Mouse (Mus musculus) midbrain, embryonic 13.5 days (tissue): ENCODE measurements at regions not wholly inside any gene's neighbourhood (a gene's known extent, or its start where the extent isn't known, plus 50 kb on each side); places are given as distances from the start of the nearest gene placed in this dataset.
"Not testable (repeated sequence)": the region's sequence is repeated elsewhere in the genome, so short reads cannot be mapped to it uniquely, and the experiment has no call there.

Experiments used
- ATAC-seq: fragments of 200-750 bp; cut with Nextera tagmentation; 2 replicates; pipeline ENCODE4 v1.8.0; 2017; ENCODE audit warnings: mild to moderate bottlenecking, moderate TSS enrichment, moderate library complexity
- H3K27ac ChIP-seq: fragments of 300-500 bp; sonication (generic); 2 replicates; pipeline ENCODE4 v1.5.1; 2015; ENCODE audit warnings: inconsistent platforms, mild to moderate bottlenecking, moderate library complexity
- H3K27me3 ChIP-seq: fragments of 300-500 bp; sonication (generic); 2 replicates; pipeline ENCODE4 v1.6.1; 2015; ENCODE audit warnings: mild to moderate bottlenecking, inconsistent platforms
- H3K36me3 ChIP-seq: fragments of 300-500 bp; sonication (generic); 2 replicates; pipeline ENCODE4 v1.6.1; 2015; ENCODE audit warnings: mild to moderate bottlenecking, inconsistent platforms
- H3K4me1 ChIP-seq: fragments of 300-500 bp; sonication (generic); replicated peaks from 2 replicates; pipeline ENCODE4 v1.6.1; 2015; ENCODE audit warnings: inconsistent platforms
- H3K4me2 ChIP-seq: fragments of 300-500 bp; sonication (generic); replicated peaks from 2 replicates; pipeline ENCODE4 v1.6.1; 2015; ENCODE audit warnings: moderate library complexity, mild to moderate bottlenecking, inconsistent platforms
- H3K4me3 ChIP-seq: fragments of 300-500 bp; sonication (generic); replicated peaks from 2 replicates; pipeline ENCODE4 v1.5.1; 2015; ENCODE audit warnings: mild to moderate bottlenecking, inconsistent platforms
- H3K9ac ChIP-seq: fragments of 300-500 bp; sonication (generic); replicated peaks from 2 replicates; pipeline ENCODE4 v1.6.1; 2015; ENCODE audit warnings: mild to moderate bottlenecking, inconsistent platforms
- H3K9me3 ChIP-seq: fragments of 300-500 bp; sonication (generic); 2 replicates; pipeline ENCODE4 v1.6.1; 2016; ENCODE audit warnings: mild to moderate bottlenecking, inconsistent platforms
- WGBS: fragments of 180-500 bp; shearing (Covaris S2); methylation state at CpG from one replicate; pipeline ENCODE4 v1.1.7; 2015; 5-methylcytosine and 5-hydroxymethylcytosine counted together

- Histone ChIP-seq H3K27me3 (no peaks in the 10 kb centered on the region), H3K4me3 (no peak overlapping the region), H3K9me3 (no peaks in the 10 kb centered on the region), H3K4me1 (peaks cover 38% of the 10 kb centered on the region), H3K27ac (no peak overlapping the region), H3K9ac (no peak overlapping the region), H3K36me3 (no peaks in the 10 kb centered on the region), H3K4me2 (no peak overlapping the region)
- no peak for ATAC-seq
- 69% methylated on average over 7 of the region's 7 CpGs for WGBS
These were observed 262.7 kb downstream of the Prex1 start for GRCm38 (mm10) chr2:166450964-166451363.

DNA sequence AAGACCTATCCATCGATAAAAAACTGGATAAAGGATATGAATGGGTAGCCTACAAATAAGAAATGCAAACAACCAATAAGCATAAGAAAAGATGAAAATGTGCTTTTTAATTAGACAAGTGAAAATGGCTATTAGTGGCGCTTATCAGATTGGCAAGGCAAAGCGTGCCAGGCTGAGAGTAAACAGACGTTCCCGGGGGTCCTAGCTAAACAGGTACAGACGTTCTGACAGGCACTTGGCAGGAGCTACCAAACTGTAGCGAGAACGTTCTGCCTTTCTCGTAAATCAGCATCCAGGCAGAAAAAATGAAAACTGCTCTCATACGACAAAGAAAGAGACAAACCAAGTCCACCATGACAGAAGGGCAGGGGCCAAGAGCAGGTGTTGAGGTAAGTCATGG, 263.3 kb downstream of the Prex1 start:
- WGBS: 74% methylated on average over 10 of the region's 10 CpGs
- H3K4me1 ChIP-seq: peaks cover 43% of the 10 kb centered on the region
- H3K27me3 ChIP-seq: no peaks in the 10 kb centered on the region
- no peak for ATAC-seq
- H3K4me2 ChIP-seq: no peak overlapping the region
- no peak overlapping the region for H3K9ac ChIP-seq
- no peaks in the 10 kb centered on the region for H3K9me3 ChIP-seq
- H3K27ac ChIP-seq: peak overlapping the region; percentile 41; the same call in 1 of the 2 replicates
- no peaks in the 10 kb centered on the region for H3K36me3 ChIP-seq
- H3K4me3 ChIP-seq: no peak overlapping the region

DNA sequence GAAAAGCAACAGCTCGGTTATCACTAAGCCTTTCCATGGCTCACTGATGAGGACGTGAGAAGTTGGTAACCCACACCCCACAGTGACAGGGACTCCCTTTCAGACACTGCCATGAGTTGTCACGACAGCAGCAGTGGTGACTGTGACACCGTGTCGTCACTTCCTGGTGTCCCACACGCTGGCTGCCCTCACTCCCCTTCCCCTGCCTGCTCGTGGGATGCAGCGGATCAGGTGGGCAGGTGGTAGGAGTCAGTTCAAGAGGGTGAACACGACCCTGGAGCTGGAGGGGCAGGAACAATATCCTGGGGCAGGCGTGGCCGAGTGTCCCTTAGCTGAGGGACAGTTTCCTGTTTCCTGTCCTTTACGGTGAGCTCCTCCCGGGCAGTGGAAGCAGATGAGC, 264.9 kb downstream of the Prex1 start:
- peaks cover 48% of the 10 kb centered on the region for H3K4me1 ChIP-seq
- no peak overlapping the region for H3K27ac ChIP-seq
- WGBS: 70% methylated on average over 13 of the region's 13 CpGs

DNA sequence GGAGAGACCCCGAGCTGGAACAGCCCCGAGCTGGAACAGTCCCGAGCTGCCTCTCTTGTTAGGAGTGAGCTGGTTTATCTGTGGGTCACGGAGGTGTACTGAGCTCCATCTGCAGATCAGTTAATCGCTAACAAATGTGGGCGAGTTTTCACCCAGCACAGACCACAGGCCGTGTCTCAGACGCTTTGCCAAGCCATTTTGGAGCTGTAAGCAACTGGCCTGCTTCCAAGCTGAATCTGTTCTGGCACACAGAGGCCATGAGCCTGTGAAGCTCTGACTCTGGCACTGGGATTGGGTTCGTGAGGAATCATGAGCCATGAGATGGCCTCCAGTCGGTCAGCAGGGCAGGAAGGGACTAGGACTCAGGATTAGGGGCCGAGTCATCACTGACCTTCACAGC, 265.5 kb downstream of the Prex1 start:
- no peak overlapping the region for H3K4me2 ChIP-seq
- no peak overlapping the region for H3K9ac ChIP-seq
- 0 out of 2 replicates have a peak, but pooled peaks cover 3% of the 10 kb centered on the region for H3K27me3 ChIP-seq
- no peak overlapping the region for H3K4me3 ChIP-seq
- no peak for ATAC-seq
- peaks cover 53% of the 10 kb centered on the region for H3K4me1 ChIP-seq
- 67% methylated on average over 11 of the region's 11 CpGs for WGBS
- H3K27ac ChIP-seq: 0 out of 2 replicates have a peak overlapping the region, but pooled peaks have one; percentile 9
- no peaks in the 10 kb centered on the region for H3K9me3 ChIP-seq
- no peaks in the 10 kb centered on the region for H3K36me3 ChIP-seq

More for the DNA sequence above, 264.9 kb downstream of the Prex1 start:
- Histone ChIP-seq H3K4me3 (no peak overlapping the region), H3K27me3 (0 out of 2 replicates have a peak, but pooled peaks cover 3% of the 10 kb centered on the region), H3K4me2 (no peak overlapping the region), H3K9ac (no peak overlapping the region), H3K9me3 (no peaks in the 10 kb centered on the region), H3K36me3 (no peaks in the 10 kb centered on the region)
- no peak for ATAC-seq

DNA sequence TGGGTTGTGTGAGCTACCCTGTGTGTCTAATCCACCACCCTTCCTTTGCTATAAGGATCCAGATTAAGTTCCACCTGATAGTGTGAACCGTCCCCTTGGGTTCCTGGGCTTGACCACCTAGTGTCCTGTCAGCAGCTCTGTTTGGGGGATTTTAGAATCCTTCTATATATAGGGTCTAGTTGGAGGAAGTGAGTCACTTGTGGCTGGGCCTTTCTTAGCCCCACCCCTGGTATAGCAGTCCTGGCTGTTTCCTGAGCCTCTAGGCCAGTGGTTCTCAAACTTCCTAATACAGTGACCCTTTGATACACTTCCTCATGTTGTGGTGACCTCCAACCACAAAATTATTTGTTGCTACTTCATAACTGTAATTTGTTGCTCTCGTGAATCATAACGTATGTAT, 267.1 kb downstream of the Prex1 start:
- Histone ChIP-seq H3K4me3 (no peak overlapping the region), H3K27ac (no peak overlapping the region), H3K27me3 (0 out of 2 replicates have a peak, but pooled peaks cover 3% of the 10 kb centered on the region), H3K36me3 (no peaks in the 10 kb centered on the region), H3K9me3 (no peaks in the 10 kb centered on the region), H3K4me2 (no peak overlapping the region), H3K4me1 (peaks cover 58% of the 10 kb centered on the region), H3K9ac (no peak overlapping the region)
- no peak for ATAC-seq
- WGBS: 91% methylated on average over 3 of the region's 3 CpGs

DNA sequence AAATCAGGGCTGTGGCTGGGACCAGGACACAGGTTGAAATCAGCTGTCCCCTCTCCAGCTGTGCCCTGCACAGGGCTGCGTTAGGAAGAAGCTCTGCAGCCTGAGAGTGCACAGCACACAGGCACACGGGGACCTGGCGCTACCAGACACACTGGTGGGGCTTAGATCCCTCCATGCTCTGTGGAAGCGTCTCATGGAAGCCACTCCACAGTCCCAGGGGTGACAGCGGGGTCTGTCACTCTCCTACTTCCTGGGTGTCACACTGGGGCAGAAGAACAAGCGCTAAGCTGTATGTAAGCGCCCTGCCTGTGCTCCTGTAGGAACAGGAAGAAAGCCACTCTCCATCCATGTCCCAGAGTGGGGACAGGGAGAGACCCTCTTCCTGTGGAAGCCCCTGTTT, 267.8 kb downstream of the Prex1 start:
- peaks cover 56% of the 10 kb centered on the region for H3K4me1 ChIP-seq
- not testable (repeated sequence) for H3K9ac ChIP-seq
- 0 out of 2 replicates have a peak, but pooled peaks have one; percentile 32 for ATAC-seq

DNA sequence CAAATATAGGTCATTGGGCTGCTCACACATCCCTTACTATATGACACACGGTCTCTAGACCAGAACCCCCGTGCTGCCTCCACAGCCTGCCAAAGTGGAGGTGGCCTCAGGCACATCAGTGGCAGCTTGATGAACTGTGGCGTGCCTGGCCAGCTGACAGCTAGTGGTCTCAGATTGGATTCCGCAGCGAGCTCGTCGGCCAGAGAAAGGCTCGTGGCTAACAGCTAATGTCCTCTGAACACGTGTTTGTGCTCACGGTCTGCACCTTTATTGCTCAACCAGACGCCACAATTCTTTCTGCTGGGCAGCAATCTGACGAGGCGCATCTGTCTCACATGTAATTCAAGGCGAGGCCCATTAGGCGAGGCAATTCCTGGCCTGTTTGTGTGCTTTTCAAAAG, 270.6 kb downstream of the Prex1 start:
- H3K36me3 ChIP-seq: no peaks in the 10 kb centered on the region
- peaks cover 50% of the 10 kb centered on the region for H3K4me1 ChIP-seq
- no peaks in the 10 kb centered on the region for H3K9me3 ChIP-seq
- 0 out of 2 replicates have a peak, but pooled peaks have one; percentile 47 for ATAC-seq
- peaks cover 11% of the 10 kb centered on the region for H3K27me3 ChIP-seq
- H3K9ac ChIP-seq: no peak overlapping the region
- peak overlapping the region; percentile 61 for H3K27ac ChIP-seq
- no peak overlapping the region for H3K4me2 ChIP-seq
- 38% methylated on average over 15 of the region's 15 CpGs for WGBS
- H3K4me3 ChIP-seq: no peak overlapping the region

More for the DNA sequence above, 267.8 kb downstream of the Prex1 start:
- H3K27ac ChIP-seq: peak overlapping the region; percentile 30; the same call in 1 of the 2 replicates
- not testable (repeated sequence) for H3K9me3 ChIP-seq, H3K36me3 ChIP-seq, H3K4me2 ChIP-seq, H3K4me3 ChIP-seq, H3K27me3 ChIP-seq
- 60% methylated on average over 7 of the region's 7 CpGs for WGBS

DNA sequence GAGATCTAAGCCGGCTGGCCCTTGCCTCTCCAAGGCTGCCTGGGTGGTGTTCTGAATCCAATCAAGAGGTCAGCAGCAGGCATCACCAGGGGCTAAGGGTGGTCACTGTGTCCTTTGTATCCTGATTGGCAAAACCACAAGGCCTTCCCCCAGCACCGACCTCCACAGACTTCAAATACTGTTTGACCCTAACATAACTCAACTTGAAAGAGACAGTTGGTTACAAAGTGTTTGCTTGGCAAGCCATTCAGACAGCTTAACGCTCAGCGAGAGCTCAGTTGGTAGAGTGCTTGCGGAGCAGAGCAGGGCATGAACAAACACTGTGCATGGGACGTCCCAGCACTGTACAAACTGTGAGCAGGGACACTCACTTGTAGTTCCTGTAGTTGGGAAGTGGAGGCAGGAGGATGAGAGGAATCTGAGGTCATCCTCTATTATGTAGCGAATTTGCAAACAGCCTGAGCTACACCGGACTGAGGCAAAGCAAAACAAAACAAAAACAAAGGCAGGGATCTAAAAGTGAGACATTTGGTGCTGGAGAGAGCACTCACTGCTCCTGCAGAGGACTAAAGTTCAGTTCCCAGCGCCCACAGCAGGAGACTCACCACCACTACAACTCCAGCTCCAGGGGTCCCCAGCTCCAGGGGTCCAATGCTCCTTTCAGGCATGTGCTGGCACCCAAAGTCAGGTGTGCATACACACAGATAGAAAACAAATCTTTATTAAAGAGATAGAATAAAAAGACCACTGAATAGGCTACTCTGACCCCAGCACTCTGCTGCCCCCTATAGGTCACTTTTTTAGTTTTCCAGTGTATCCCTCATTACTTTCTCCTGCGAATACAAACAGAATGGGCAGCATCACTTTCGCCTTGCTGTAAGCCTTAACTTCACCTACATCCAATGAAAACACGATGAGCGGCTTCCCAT, 273.5 kb downstream of the Prex1 start:
- Histone ChIP-seq H3K4me3 (no peak overlapping the region), H3K27ac (no peak overlapping the region), H3K4me1 (peaks cover 37% of the 10 kb centered on the region), H3K27me3 (peaks cover 11% of the 10 kb centered on the region), H3K9me3 (no peaks in the 10 kb centered on the region), H3K36me3 (no peaks in the 10 kb centered on the region), H3K4me2 (no peak overlapping the region), H3K9ac (no peak overlapping the region)
- 54% methylated on average over 13 of the region's 13 CpGs for WGBS
- no peak for ATAC-seq

- H3K27ac ChIP-seq: 0 out of 2 replicates have a peak overlapping the region, but pooled peaks have one; percentile 31
- no peak for ATAC-seq
- WGBS: 68% methylated on average over 9 of the region's 9 CpGs
- no peak overlapping the region for H3K9ac ChIP-seq
- H3K27me3 ChIP-seq: peaks cover 8% of the 10 kb centered on the region
- no peaks in the 10 kb centered on the region for H3K36me3 ChIP-seq
- no peak overlapping the region for H3K4me2 ChIP-seq
- no peak overlapping the region for H3K4me3 ChIP-seq
- H3K9me3 ChIP-seq: no peaks in the 10 kb centered on the region
- H3K4me1 ChIP-seq: peaks cover 46% of the 10 kb centered on the region
These were observed 275.4 kb downstream of the Prex1 start for GRCm38 (mm10) chr2:166438207-166438606.

DNA sequence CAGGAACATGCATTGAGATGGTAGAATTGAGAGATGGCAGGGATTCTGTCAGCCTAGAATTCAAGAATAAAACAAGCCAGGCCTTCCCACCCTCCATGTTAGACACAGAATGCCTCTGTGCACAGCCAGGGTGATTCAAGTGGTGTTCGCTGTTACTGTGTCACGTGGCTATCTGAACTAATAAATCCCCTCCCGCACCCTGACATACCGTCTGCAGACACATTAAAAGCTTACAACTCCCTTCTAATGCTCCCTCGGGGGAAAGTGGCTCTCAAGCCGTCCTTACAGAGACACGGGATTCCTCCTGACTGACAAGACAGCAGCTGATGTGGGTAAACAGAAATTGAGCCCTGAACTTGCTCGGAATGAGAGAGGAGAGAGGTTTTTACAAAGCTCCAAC, 279.1 kb downstream of the Prex1 start:
- Histone ChIP-seq H3K4me2 (no peak overlapping the region), H3K9me3 (no peaks in the 10 kb centered on the region), H3K36me3 (no peaks in the 10 kb centered on the region), H3K27me3 (peaks cover 13% of the 10 kb centered on the region), H3K27ac (0 out of 2 replicates have a peak overlapping the region, but pooled peaks have one; percentile 48), H3K4me3 (no peak overlapping the region), H3K4me1 (peaks cover 51% of the 10 kb centered on the region), H3K9ac (no peak overlapping the region)
- ATAC-seq: no peak
- WGBS: 47% methylated on average over 8 of the region's 8 CpGs

DNA sequence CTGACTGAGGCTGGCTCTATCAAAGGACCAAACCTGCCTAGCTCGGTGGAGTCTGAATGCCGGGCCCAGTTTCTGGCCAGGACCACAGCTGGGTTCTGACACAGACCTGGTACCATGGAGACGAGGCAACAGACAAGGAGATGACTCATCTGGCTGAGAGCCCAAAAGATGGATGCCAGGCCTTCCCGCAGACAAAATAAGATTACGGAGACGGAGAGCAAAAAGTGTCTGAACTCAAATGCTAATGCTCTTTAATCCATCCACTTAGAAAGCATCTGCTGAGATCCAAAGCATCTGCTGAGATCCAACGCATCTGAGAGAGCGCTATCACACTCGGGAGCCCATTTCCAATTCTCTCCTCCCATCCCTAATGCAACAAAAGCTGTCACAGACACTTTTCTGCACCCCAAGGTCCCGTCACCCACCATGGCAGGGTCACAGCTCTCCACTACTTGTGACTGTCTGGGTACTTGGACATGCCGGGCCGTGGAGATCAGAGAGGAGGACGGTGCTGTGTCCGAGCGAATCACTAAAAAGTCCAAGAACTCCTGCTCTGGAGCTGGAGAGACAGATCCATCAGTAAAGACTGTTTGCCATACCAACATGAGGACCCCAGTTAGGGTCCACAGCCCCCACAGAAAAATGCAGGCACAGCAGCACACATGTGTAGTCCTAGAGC, 278.3 kb upstream of the Sulf2 start:
- Histone ChIP-seq H3K4me1 (peaks cover 47% of the 10 kb centered on the region), H3K9me3 (no peaks in the 10 kb centered on the region), H3K4me3 (no peak overlapping the region), H3K4me2 (no peak overlapping the region), H3K27me3 (peaks cover 14% of the 10 kb centered on the region), H3K36me3 (no peaks in the 10 kb centered on the region), H3K9ac (no peak overlapping the region), H3K27ac (peak overlapping the region; percentile 48; the same call in 1 of the 2 replicates)
- WGBS: 49% methylated on average over 15 of the region's 15 CpGs
- ATAC-seq: no peak
